Mouse (Mus musculus): ENCODE data around the gene Gmip.
A peak's percentile ranks its signal among the peaks of the same experiment; 100 is the strongest.

Gmip gene

GRCm38 (mm10) chr8:69808094-69808863 is at the start of gene Gmip:
TSS of gene Gmip (plus strand) at chr8:69808679.
- peak; percentile 67 for DNase-seq (ENCODE audit: low spot score)

GRCm38 (mm10) chr8:69761814-69762445 is 46.5 kb upstream of the Gmip start:
- DNase-seq (ENCODE audit: low spot score): no peak

- DNase-seq (ENCODE audit: low spot score): no peak
Observed at GRCm38 (mm10) chr8:69771221-69771620, 37.3 kb upstream of the Gmip start.

- DNase-seq (ENCODE audit: low spot score): no peak
Observed at GRCm38 (mm10) chr8:69772106-69772505, 36.4 kb upstream of the Gmip start.

GRCm38 (mm10) chr8:69774503-69775148 is 33.9 kb upstream of the Gmip start, which contains the start of gene Gm20422:
TSS of gene Gm20422 (minus strand) at chr8:69774886.
- peak; percentile 92 for DNase-seq (ENCODE audit: low spot score)

- no peak for DNase-seq (ENCODE audit: low spot score)
Observed at GRCm38 (mm10) chr8:69775149-69775534, 33.3 kb upstream of the Gmip start.

GRCm38 (mm10) chr8:69777111-69777510 is 31.4 kb upstream of the Gmip start:
- no peak for DNase-seq (ENCODE audit: low spot score)

GRCm38 (mm10) chr8:69789105-69789504 is 19.4 kb upstream of the Gmip start:
- no peak for DNase-seq (ENCODE audit: low spot score)

GRCm38 (mm10) chr8:69789731-69790130 is 18.7 kb upstream of the Gmip start:
- no peak for DNase-seq (ENCODE audit: low spot score)

GRCm38 (mm10) chr8:69790364-69790763 is 18.1 kb upstream of the Gmip start:
- no peak for DNase-seq (ENCODE audit: low spot score)

- DNase-seq (ENCODE audit: low spot score): peak; percentile 87
Observed at GRCm38 (mm10) chr8:69790773-69791367, 17.6 kb upstream of the Gmip start, which contains the start of the genes Atp13a1 and Zfp866. TSS of gene Atp13a1 (plus strand) at chr8:69791163. TSS of gene Zfp866 (minus strand) at chr8:69791178.

GRCm38 (mm10) chr8:69791415-69792068 is 16.9 kb upstream of the Gmip start:
- no peak for DNase-seq (ENCODE audit: low spot score)

- DNase-seq (ENCODE audit: low spot score): no peak
Observed at GRCm38 (mm10) chr8:69793666-69794065, 14.8 kb upstream of the Gmip start.

GRCm38 (mm10) chr8:69794096-69794495 is 14.4 kb upstream of the Gmip start:
- no peak for DNase-seq (ENCODE audit: low spot score)

GRCm38 (mm10) chr8:69794901-69795300 is 13.6 kb upstream of the Gmip start:
- no peak for DNase-seq (ENCODE audit: low spot score)

- no peak for DNase-seq (ENCODE audit: low spot score)
Observed at GRCm38 (mm10) chr8:69796721-69797345, 11.6 kb upstream of the Gmip start.

- DNase-seq (ENCODE audit: low spot score): peak; percentile 2
Observed at GRCm38 (mm10) chr8:69797661-69798060, 10.8 kb upstream of the Gmip start.

GRCm38 (mm10) chr8:69799261-69799660 is 9.2 kb upstream of the Gmip start:
- DNase-seq (ENCODE audit: low spot score): peak; percentile 2

GRCm38 (mm10) chr8:69799946-69800345 is 8.5 kb upstream of the Gmip start:
- no peak for DNase-seq (ENCODE audit: low spot score)

- no peak for DNase-seq (ENCODE audit: low spot score)
Observed at GRCm38 (mm10) chr8:69801796-69802195, 6.7 kb upstream of the Gmip start.

GRCm38 (mm10) chr8:69802216-69802615 is 6.3 kb upstream of the Gmip start:
- no peak for DNase-seq (ENCODE audit: low spot score)
